Mouse (Mus musculus): Measurements from ENCODE around the gene Ndufb4.

- no peak for TF ChIP-seq POLR2A (IDR thresholded peaks at IDR 0.05; ENCODE audit: insufficient read depth, low read depth, low read length)
- TF ChIP-seq CTCF (IDR thresholded peaks at IDR 0.05) = peak; percentile 67
- TF ChIP-seq EP300 (IDR thresholded peaks at IDR 0.05; ENCODE audit: insufficient read depth, low read depth, low read length) = no peak
Measured at GRCm38 (mm10) chr16:37690932-37691730, 36.9 kb upstream of the Ndufb4 start.

All from heart, adult 2 months (tissue).